In the genomic region with DNA sequence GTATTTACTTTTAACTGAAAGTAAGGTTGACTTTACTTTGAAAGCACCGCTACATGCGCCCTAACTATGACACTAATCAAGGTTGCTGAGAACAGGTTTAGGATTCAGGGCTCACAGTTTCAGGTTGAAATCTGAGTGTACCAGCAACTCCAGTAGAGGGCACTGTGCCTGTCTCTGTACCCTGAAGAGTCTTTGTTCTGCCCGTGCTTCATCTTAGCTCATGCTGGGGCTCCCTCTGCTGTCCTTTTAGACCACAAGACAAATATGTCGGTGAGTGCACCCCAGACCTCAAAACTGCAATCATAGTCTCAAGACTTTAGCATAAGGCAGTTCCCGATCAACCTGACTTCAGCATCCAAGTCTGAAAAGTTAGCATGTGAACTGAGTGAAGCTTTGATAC, we compare ENCODE assay signal across 9 mouse cellular contexts.
DNase-seq lines count a peak whose midpoint lies in the region; ATAC-seq and TF ChIP-seq lines count a peak whose summit lies in the region.
"Had no signal": no experiment of that assay in that cellular context is flagged by ENCODE, and none has a peak within 500 bp of the region (broad histone marks: within the 10 kb centered on the region; RNA-seq: fewer than 3 reads in every experiment).

No protein-coding gene starts in this region.

- no peak overlapping the region for H3K9ac ChIP-seq in ES-E14 (ENCODE audit: insufficient read depth, low read depth, low read length, poor library complexity, severe bottlenecking)
- H3K9ac ChIP-seq in forebrain, embryonic 11.5 days (ENCODE audit: low read length), result no peak overlapping the region
- H3K9ac ChIP-seq: liver, embryonic 15.5 days had no signal

- H3K4me2 ChIP-seq in forebrain, embryonic 11.5 days (ENCODE audit: low read depth, low read length, severe bottlenecking), result no peak overlapping the region
- H3K4me2 ChIP-seq: liver, embryonic 15.5 days had no signal

- no peak overlapping the region for H3K27ac ChIP-seq in ES-E14 (ENCODE audit: insufficient read depth, low read depth, low read length, poor library complexity, severe bottlenecking)
- H3K27ac ChIP-seq in forebrain, embryonic 11.5 days (ENCODE audit: low read depth, low read length), result no peak overlapping the region
- H3K27ac ChIP-seq: liver, embryonic 15.5 days had no signal

- no peak overlapping the region for H3K4me3 ChIP-seq in ES-E14 (ENCODE audit: insufficient read depth in 1 of 2, low read depth in 1 of 2, low read length in 2 of 2, poor library complexity in 1 of 2, severe bottlenecking in 1 of 2)
- no peak overlapping the region for H3K4me3 ChIP-seq in forebrain, embryonic 11.5 days (ENCODE audit: low read depth, low read length)
- H3K4me3 ChIP-seq: liver, embryonic 15.5 days had no signal

- peak; percentile 89 for ATAC-seq in forebrain, embryonic 11.5 days (replicated peaks; ENCODE audit: low FRiP score)

- peak; percentile 64 for DNase-seq in ES-E14 (ENCODE audit: low read depth, low spot score)
- DNase-seq in c-Kit-positive CD71-negative TER-119-negative erythroid progenitor cells, embryonic 14.5 days (ENCODE audit: low read depth), result peak; percentile 60
- peak; percentile 83 for DNase-seq in forebrain, embryonic 11.5 days (ENCODE audit: low spot score)
- peak; percentile 76 for DNase-seq in heart, postnatal 4 days
- peak; percentile 80 for DNase-seq in layer of hippocampus, adult 11-12 months (ENCODE audit: low spot score)
- DNase-seq in lung, adult 18-20 months, result peak; percentile 3 to 31
- peak; percentile 55 for DNase-seq in ovary, adult 18-20 months (ENCODE audit: low spot score)
- peak; percentile 30 to 32 for DNase-seq in thymus, postnatal 36 days

- H3K27me3 ChIP-seq in forebrain, embryonic 11.5 days (ENCODE audit: control insufficient read depth, insufficient read depth, low read length), result no peaks in the 10 kb centered on the region
- H3K27me3 ChIP-seq: liver, embryonic 15.5 days had no signal

- H3K36me3 ChIP-seq in ES-E14 (ENCODE audit: control insufficient read depth, insufficient read depth, low read length, poor library complexity, severe bottlenecking), result no peaks in the 10 kb centered on the region
- H3K36me3 ChIP-seq in forebrain, embryonic 11.5 days (ENCODE audit: control insufficient read depth, insufficient read depth, low read length), result no peaks in the 10 kb centered on the region
- H3K36me3 ChIP-seq: liver, embryonic 15.5 days had no signal

- no peaks in the 10 kb centered on the region for H3K4me1 ChIP-seq in ES-E14 (ENCODE audit: control insufficient read depth in 2 of 2, insufficient read depth in 2 of 2, low read length in 2 of 2, poor library complexity in 1 of 2)
- no peaks in the 10 kb centered on the region for H3K4me1 ChIP-seq in forebrain, embryonic 11.5 days (replicated peaks; ENCODE audit: control insufficient read depth, insufficient read depth, low read length)
- H3K4me1 ChIP-seq: liver, embryonic 15.5 days had no signal

- 29% methylated on average over 5 of the region's 5 CpGs for WGBS in forebrain, embryonic 11.5 days

- in situ Hi-C loops in ES-E14 (cut with MboI; ENCODE audit: low sequenced_read_pairs in 2 of 2, unreplicated experiment in 2 of 2), result loop anchor here in 1 of 2 experiments (10.0 kb wide), 2 partner anchors 162 to 252 kb away; no protein-coding TSS in a partner anchor

- H3K9me3 ChIP-seq in ES-E14 (ENCODE audit: control insufficient read depth, insufficient read depth, low read depth, low read length), result no peaks in the 10 kb centered on the region
- H3K9me3 ChIP-seq in forebrain, embryonic 11.5 days (ENCODE audit: control insufficient read depth, low read length), result no peaks in the 10 kb centered on the region
- H3K9me3 ChIP-seq: liver, embryonic 15.5 days had no signal

TF ChIP-seq in ES-E14, 5 proteins besides CTCF, POLR2A, EP300 and RAD21:
- TF ChIP-seq CHD2 (IDR thresholded peaks at IDR 0.05; ENCODE audit: low read depth, low read length), result no peak
- no peak for TF ChIP-seq MAFK (IDR thresholded peaks at IDR 0.05; ENCODE audit: insufficient read depth, low read depth, low read length)
- TF ChIP-seq ZC3H11A (IDR thresholded peaks at IDR 0.05; ENCODE audit: borderline replicate concordance, low read depth, low read length), result peak; percentile 79

Comparison
In these comparisons a context has a peak if more than half of its experiments do, and no peak if none do; other contexts are left out.
1. DNase-seq: peak in every context shown above with its lines; median percentile 83 in forebrain, embryonic 11.5 days; 80 in layer of hippocampus, adult 11-12 months; 76 in heart, postnatal 4 days; 64 in ES-E14; 60 in c-Kit-positive CD71-negative TER-119-negative erythroid progenitor cells, embryonic 14.5 days; 55 in ovary, adult 18-20 months; 31 in thymus, postnatal 36 days; 17 in lung, adult 18-20 months.